Mouse (Mus musculus) heart, adult 2 months (tissue): ENCODE data around the gene Bpifb9a. TPM values are rescaled to one million over a fixed set of nuclear protein-coding genes. Genes with fewer than 3 reads are reported as not detected.
"Not testable (repeated sequence)": the region's sequence is repeated elsewhere in the genome, so short reads cannot be mapped to it uniquely, and the experiment has no call there.

Experiments used
- DNase-seq, 2 experiments: peaks; one replicate each; pipeline ENCODE4 v3.0.0; 2021
- H3K27ac ChIP-seq: fragments of 200-600 bp; 2 replicates; pipeline ENCODE4 v1.8.1; 2022
- H3K27me3 ChIP-seq: fragments of 200-500 bp; 2 replicates; pipeline ENCODE4 v1.6.1; 2012; ENCODE audit warnings: mild to moderate bottlenecking, low read length, inconsistent platforms, mixed read lengths; ENCODE audit not compliant: control insufficient read depth, insufficient read depth
- H3K36me3 ChIP-seq: fragments of 200-500 bp; 2 replicates; pipeline ENCODE4 v1.6.1; 2012; ENCODE audit warnings: low read length, inconsistent platforms; ENCODE audit not compliant: control insufficient read depth, insufficient read depth
- H3K4me1 ChIP-seq: fragments of 200-500 bp; 2 replicates; pipeline ENCODE4 v1.6.1; 2011; ENCODE audit warnings: low read length; ENCODE audit not compliant: control insufficient read depth, insufficient read depth
- H3K4me3 ChIP-seq: fragments of 200-600 bp; 2 replicates; pipeline ENCODE4 v1.8.1; 2022
- H3K79me2 ChIP-seq: fragments of 200-500 bp; replicated peaks from 2 replicates; pipeline ENCODE4 v1.6.1; 2012; ENCODE audit warnings: mild to moderate bottlenecking, inconsistent platforms, low read length, moderate library complexity, mixed read lengths; ENCODE audit not compliant: control insufficient read depth, insufficient read depth
- H3K9ac ChIP-seq: fragments of 200-500 bp; 2 replicates; pipeline ENCODE4 v1.6.1; 2012; ENCODE audit warnings: low read depth, mild to moderate bottlenecking, control low read depth, inconsistent platforms, low read length, mixed read lengths
- CTCF ChIP-seq: fragments of 200-600 bp; IDR thresholded peaks from 2 replicates; pipeline ENCODE4 v1.8.1; 2022; ENCODE audit warnings: antibody characterized with exemption, mild to moderate bottlenecking, moderate library complexity
- EP300 ChIP-seq: fragments of 200-500 bp; IDR thresholded peaks from 2 replicates; pipeline ENCODE4 v1.6.1; 2011; ENCODE audit warnings: low read depth, low read length, control low read depth; ENCODE audit not compliant: insufficient read depth
- POLR2A ChIP-seq: fragments of 200-500 bp; IDR thresholded peaks from 2 replicates; pipeline ENCODE4 v1.6.1; 2011; ENCODE audit warnings: mild to moderate bottlenecking, low read depth, low read length, control low read depth; ENCODE audit not compliant: insufficient read depth
- WGBS: fragments of 180-500 bp; shearing (Covaris S2); methylation state at CpG from one replicate; pipeline ENCODE4 v1.1.7; 2018; 5-methylcytosine and 5-hydroxymethylcytosine counted together
- intact Hi-C: fragments of 180-260 bp; cut with DNase I; formaldehyde crosslinking; loops from one replicate; pipeline ENCODE4 v1.15.1; 2025
- polyA plus RNA-seq: library from polyadenylated mRNA; depleted of rRNA; stranded (reverse); fragments of >200 nt; gene quantifications from 2 replicates; pipeline ENCODE4 v1.2.3, GENCODE M21; 2012; rRNA removed
- total RNA-seq, 2 experiments: library from RNA; stranded (reverse); gene quantifications; 2 replicates each; pipeline ENCODE4 v1.2.3; 2021

Bpifb9a gene
- total and polyA plus RNA-seq, 3 experiments = not detected

DNA sequence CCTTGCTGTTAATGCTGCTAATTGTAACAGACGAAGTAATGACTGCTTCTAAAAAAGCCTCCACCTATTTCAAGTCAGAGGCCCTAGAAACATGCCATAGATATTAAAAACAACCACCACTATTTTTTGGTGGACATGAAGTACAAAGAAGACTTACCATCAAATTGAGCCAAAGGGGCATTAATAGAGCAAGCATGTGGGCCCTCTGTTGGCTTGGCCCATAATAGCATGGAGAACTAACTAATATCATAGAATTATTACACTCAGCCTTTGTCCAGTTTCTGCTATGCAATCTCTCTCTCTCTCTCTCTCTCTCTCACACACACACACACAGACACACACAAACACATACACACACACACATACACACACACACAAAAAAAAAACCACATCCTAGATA is 35.2 kb downstream of the Bpifb9a start:
- TF ChIP-seq CTCF = 0 out of 2 replicates have a peak, but pooled peaks have one; percentile 8
- TF ChIP-seq POLR2A = no peak
- Histone ChIP-seq H3K4me1 (no peaks in the 10 kb centered on the region), H3K36me3 (no peaks in the 10 kb centered on the region), H3K9ac (no peak overlapping the region), H3K27me3 (no peaks in the 10 kb centered on the region), H3K4me3 (no peak overlapping the region), H3K27ac (no peak overlapping the region), H3K79me2 (no peaks in the 10 kb centered on the region)
- DNase-seq = no peak
- WGBS = 73% methylated on average over 1 of the region's 1 CpGs
- intact Hi-C loops = loop anchor here (5.0 to 10.0 kb wide), 2 partner anchors 76 to 298 kb away; no protein-coding TSS in a partner anchor

DNA sequence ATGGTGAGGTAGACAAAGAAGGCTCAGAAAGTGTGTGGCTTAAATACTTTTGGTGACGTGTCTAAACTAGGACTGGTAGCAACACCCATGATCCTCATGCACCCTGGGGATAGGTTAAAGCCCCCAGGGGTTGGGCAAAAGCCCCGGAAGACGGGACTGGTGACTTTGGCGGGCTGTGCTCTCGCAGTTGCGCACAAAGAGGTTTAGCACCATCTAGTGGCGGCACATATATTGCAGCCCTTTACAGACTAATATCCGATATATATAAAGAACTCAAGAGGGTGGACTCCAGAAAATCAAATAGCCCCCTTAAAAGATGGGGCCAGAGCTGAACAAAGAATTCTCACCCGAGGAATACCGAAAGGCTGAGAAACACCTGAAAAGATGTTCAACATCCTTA is 37.1 kb downstream of the Bpifb9a start:
- H3K36me3 ChIP-seq, H3K27me3 ChIP-seq, H3K4me3 ChIP-seq, H3K9ac ChIP-seq, H3K27ac ChIP-seq, H3K4me1 ChIP-seq, H3K79me2 ChIP-seq: not testable (repeated sequence)
- intact Hi-C loops = loop anchor here (5.0 to 10.0 kb wide), 2 partner anchors 77 to 300 kb away; no protein-coding TSS in a partner anchor
- peak; percentile 74 for TF ChIP-seq CTCF
- 2% methylated on average over 10 of the region's 10 CpGs for WGBS
- peak; percentile 13 to 49 for DNase-seq

DNA sequence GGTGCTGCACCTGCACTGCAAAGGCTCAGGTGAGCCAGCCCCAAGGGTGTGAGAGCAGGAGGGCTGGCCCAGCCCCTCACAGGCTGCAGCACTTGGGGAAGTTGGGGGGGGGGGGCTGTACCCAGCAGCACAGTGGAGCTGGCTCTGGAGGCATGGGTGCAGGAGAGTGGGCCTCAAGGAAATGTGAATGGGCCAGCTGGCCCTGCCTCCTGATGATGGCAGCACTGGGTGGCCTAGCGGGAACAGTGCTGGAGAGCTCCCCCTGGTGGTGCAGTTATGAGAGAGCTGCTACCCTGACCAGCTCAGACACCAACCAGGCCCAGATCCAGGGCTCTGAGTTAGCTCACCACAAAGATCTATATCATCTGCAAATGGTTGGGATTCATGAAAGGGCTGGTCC is 42.8 kb downstream of the Bpifb9a start:
- 52% methylated on average over 1 of the region's 1 CpGs for WGBS
- no peaks in the 10 kb centered on the region for H3K36me3 ChIP-seq
- H3K4me3 ChIP-seq = no peak overlapping the region
- no peaks in the 10 kb centered on the region for H3K4me1 ChIP-seq
- intact Hi-C loops = no loop called here
- H3K79me2 ChIP-seq = no peaks in the 10 kb centered on the region
- peak; percentile 35 to 57 for DNase-seq
- TF ChIP-seq CTCF (peak; percentile 73), POLR2A (no peak)
- no peak overlapping the region for H3K27ac ChIP-seq
- no peaks in the 10 kb centered on the region for H3K27me3 ChIP-seq
- H3K9ac ChIP-seq = no peak overlapping the region

DNA sequence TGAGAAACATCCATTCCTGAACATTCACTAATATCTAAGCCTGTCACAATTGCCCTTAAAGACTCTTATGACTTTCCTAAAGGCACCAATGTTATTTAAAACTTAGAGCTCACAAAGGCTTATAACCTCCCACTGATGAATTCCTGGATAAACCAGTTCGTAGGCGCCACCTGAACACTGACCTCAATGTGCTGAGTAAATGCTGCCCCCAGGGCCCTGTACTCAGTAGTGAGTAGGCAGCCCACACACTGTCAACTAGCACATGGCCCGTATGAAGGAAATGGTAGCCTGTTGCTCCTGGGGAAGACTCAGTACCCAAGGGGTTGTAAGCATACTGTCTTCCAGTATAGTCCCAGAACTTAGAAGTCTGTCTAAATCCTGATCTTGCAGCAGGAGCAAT is 44.1 kb downstream of the Bpifb9a start:
- Histone ChIP-seq H3K27ac (no peak overlapping the region), H3K79me2 (no peaks in the 10 kb centered on the region), H3K27me3 (no peaks in the 10 kb centered on the region), H3K36me3 (no peaks in the 10 kb centered on the region), H3K9ac (no peak overlapping the region), H3K4me1 (no peaks in the 10 kb centered on the region), H3K4me3 (no peak overlapping the region)
- TF ChIP-seq CTCF (no peak), POLR2A (no peak), EP300 (no peak)
- WGBS = 91% methylated on average over 3 of the region's 3 CpGs
- intact Hi-C loops = no loop called here
- DNase-seq = no peak

DNA sequence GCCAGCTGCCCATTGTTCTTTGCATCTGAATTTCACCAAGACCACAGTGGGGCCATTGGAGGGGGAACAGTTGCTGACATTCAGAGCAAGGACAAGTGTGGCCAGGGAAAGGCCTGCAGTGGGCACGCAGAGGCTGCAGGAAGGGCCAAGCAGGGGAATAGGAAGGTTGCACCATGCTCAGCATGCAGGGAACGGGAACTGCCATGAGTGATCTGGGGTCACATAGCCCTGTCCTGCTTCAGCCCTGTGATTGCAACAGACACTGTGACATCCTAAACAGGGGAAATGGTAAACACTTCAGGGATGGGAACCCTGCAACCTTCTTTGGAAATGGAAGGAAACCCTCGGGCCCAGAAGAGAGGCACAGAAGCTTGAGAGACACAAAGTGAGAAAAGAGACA is 47.0 kb downstream of the Bpifb9a start:
- WGBS = 79% methylated on average over 1 of the region's 3 CpGs
- not testable (repeated sequence) for DNase-seq

DNA sequence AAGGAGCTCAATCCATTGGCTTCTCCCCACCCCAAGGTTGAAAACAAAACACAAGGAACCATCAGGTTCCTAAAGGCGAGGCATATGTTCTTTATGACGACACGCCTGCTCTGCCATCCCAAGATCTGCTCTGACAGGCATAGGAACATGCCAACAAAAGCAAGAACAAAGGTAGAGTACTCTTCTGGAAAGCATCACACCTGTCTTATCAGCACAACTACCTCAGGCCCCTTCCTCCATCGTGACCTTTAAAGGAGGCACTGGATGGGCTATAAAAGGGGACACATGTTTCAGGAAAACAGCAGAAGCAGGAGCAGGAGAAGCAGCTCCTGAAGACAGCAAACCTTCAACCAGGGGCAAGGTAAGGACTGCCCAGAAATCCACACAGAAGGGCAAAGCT is 49.3 kb downstream of the Bpifb9a start, which contains the start of gene Bpifb9b:
TSS of gene Bpifb9b (plus strand) at position 301 of the 400 bp plus-strand sequence.
- H3K4me3 ChIP-seq, H3K9ac ChIP-seq, H3K4me1 ChIP-seq, H3K27me3 ChIP-seq, H3K36me3 ChIP-seq, H3K79me2 ChIP-seq, DNase-seq, intact Hi-C loops, H3K27ac ChIP-seq: not testable (repeated sequence)
- WGBS = 76% methylated on average over 4 of the region's 4 CpGs

More for the DNA sequence above, 47.0 kb downstream of the Bpifb9a start:
- H3K4me1 ChIP-seq, H3K79me2 ChIP-seq, H3K9ac ChIP-seq, H3K27me3 ChIP-seq, H3K36me3 ChIP-seq, intact Hi-C loops, H3K27ac ChIP-seq, H3K4me3 ChIP-seq: not testable (repeated sequence)

DNA sequence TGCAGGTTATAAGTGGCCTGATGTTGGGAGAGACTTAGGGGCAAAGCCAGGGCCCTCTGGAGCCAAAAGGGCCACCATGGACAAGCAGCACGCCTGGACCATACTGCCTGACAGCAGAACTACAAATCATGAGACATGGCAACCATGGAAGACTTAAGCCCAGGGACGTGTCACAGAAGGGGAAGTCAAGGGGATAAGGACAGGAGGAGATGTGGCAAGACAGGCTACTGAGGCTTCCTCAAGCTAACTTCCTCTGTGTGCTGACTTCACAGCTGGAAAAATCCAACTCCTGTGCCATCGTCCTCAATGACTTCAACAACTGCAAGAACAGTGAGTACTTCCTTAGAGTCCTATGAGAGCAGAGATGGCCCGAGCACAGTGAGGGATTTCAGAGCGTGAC is 56.1 kb downstream of the Bpifb9a start:
- H3K36me3 ChIP-seq, H3K4me1 ChIP-seq, H3K79me2 ChIP-seq, DNase-seq, intact Hi-C loops, H3K27ac ChIP-seq, H3K4me3 ChIP-seq, H3K9ac ChIP-seq, H3K27me3 ChIP-seq: not testable (repeated sequence)
- 57% methylated on average over 5 of the region's 5 CpGs for WGBS

Other genes with a start within 250 kb of the Bpifb9a start
- not detected for gene Bpifa2, start 249.6 kb upstream of the Bpifb9a start, total RNA-seq
- gene Bpifa2, start 249.6 kb upstream of the Bpifb9a start, polyA plus RNA-seq = not detected in 2 replicates
- not detected for gene Bpifa3, start 127.5 kb upstream of the Bpifb9a start, total RNA-seq
- 0.20 TPM in 1 of 2 replicates, not detected in the other for gene Bpifa3, start 127.5 kb upstream of the Bpifb9a start, polyA plus RNA-seq
- not detected for gene Bpifa1, start 115.0 kb upstream of the Bpifb9a start, total RNA-seq
- gene Bpifa1, start 115.0 kb upstream of the Bpifb9a start, polyA plus RNA-seq = 660 TPM in 1 of 2 replicates, not detected in the other
- gene Bpifa5, start 95.2 kb upstream of the Bpifb9a start, total RNA-seq = not detected
- gene Bpifa5, start 95.2 kb upstream of the Bpifb9a start, polyA plus RNA-seq = not detected in 2 replicates
- under 1 TPM in 1 of 2 experiments, not detected in 1; 0.14 TPM for gene Bpifb1, start 67.0 kb upstream of the Bpifb9a start, total RNA-seq
- gene Bpifb1, start 67.0 kb upstream of the Bpifb9a start, polyA plus RNA-seq = 65.7 TPM in 1 of 2 replicates, not detected in the other
- gene Bpifb5, start 34.1 kb upstream of the Bpifb9a start, total RNA-seq = not detected
- gene Bpifb5, start 34.1 kb upstream of the Bpifb9a start, polyA plus RNA-seq = 0.08 TPM in 1 of 2 replicates, not detected in the other
- gene Bpifb9b, start 49.4 kb downstream of the Bpifb9a start, total RNA-seq = not detected
- not detected in 2 replicates for gene Bpifb9b, start 49.4 kb downstream of the Bpifb9a start, polyA plus RNA-seq
- 10 to 100 TPM; 20.1 to 20.2 TPM for gene Cdk5rap1, start 115.2 kb downstream of the Bpifb9a start, total RNA-seq
- gene Cdk5rap1, start 115.2 kb downstream of the Bpifb9a start, polyA plus RNA-seq = 10.5 and 21.1 TPM in 2 replicates
- gene Snta1, start 150.2 kb downstream of the Bpifb9a start, total RNA-seq = 10 to 100 TPM; 73.6 to 95.0 TPM
- 64.8 and 66.0 TPM in 2 replicates for gene Snta1, start 150.2 kb downstream of the Bpifb9a start, polyA plus RNA-seq
- 10 to 100 TPM; 15.6 to 17.3 TPM for gene Cbfa2t2, start 178.6 kb downstream of the Bpifb9a start, total RNA-seq
- 7.8 and 14.4 TPM in 2 replicates for gene Cbfa2t2, start 178.6 kb downstream of the Bpifb9a start, polyA plus RNA-seq